Mouse (Mus musculus) A20 (cell line): ENCODE data around the gene Egflam.

Experiments used
- DNase-seq: peaks from one replicate; pipeline ENCODE4 v3.0.0-alpha.2; 2011; ENCODE audit warnings: low read depth, low spot score

The Egflam gene

GRCm38 (mm10) chr15:7187682-7188081, 210.5 kb downstream of the Egflam start:
- no peak for DNase-seq

DNA sequence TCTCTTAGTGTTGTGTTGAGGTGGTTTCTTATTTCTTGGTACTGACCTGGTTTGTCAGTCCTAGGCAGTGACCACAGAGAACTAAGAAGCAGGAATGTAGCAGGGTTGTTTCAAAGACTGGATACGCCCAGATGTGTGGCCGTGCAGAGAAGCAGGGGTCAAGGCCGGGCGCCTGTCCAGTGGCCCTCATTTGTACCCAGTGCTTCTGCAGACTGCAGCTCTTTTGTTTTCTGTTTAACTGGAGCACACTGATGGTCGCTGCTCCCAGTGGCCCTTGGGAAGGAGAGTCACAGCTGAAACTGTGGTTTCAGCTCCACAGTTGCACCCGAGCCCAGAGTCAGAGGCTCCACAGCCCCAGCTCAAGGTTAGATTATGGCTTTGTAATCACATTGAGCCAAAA, 217.6 kb downstream of the Egflam start:
- DNase-seq: no peak

- DNase-seq: no peak
These were observed 224.4 kb downstream of the Egflam start for GRCm38 (mm10) chr15:7173776-7174175.

DNA sequence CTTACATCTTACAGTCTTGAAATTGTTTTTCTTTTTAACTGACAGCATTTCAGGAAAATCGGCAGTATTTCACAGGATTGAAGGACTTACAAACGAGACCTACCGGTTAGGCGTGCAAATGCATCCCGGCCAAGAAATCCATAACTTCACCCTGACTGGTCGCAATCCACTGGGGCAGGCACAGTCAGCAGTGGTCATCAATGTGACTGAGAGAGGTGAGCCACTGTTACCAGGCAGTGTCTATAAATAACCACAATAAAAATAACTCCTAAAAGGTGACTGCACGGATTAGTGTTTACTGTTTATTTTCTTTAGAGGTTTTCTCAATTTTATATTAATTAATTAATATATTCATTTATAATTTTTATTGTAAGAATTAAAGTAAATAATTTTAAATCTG, 224.8 kb downstream of the Egflam start:
- no peak for DNase-seq

GRCm38 (mm10) chr15:7172875-7173274, 225.3 kb downstream of the Egflam start:
- no peak for DNase-seq

GRCm38 (mm10) chr15:7167906-7168532, 230.2 kb downstream of the Egflam start:
- no peak for DNase-seq

GRCm38 (mm10) chr15:7167238-7167905, 230.8 kb downstream of the Egflam start:
- no peak for DNase-seq

DNA sequence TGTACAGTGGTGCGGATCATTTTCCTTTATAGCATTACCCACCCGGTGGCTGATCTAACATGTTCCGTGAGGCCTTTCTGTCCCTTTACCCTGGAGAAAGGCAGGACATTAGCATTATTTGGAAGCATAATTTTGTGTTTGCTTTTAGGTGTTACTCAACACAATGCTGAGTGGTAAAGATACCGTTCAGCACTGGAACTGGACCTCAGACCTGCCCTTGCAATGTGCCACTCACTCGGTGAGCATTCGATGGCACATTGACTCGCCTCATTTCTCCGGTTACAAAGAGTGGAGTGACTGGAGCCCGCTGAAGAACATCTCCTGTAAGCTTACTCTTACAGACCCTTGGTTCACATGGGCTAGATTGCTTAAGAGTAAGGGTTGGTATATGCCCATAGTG, 231.5 kb downstream of the Egflam start:
- DNase-seq: no peak

GRCm38 (mm10) chr15:7163851-7164250, 234.3 kb downstream of the Egflam start:
- no peak for DNase-seq

DNA sequence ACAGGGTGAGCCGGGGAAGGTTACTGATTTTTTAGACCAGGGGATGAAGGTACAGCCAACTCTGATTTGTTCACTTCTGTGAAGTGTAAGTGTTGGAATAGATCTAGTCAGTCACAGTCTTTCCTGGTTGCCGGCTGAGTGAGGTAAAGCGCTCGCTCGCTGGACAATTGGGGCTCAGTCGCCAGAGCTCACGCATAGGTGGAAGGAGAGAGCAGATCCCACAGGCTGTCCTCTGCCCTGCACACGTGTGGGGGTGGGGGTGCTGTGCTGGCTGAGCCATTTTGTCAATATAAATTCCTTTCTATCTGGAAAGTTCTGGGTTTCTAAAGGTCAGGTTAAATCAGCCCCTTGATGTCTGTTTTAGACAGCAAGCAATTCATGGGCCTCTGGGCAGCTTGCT, 237.9 kb downstream of the Egflam start:
- DNase-seq: no peak

GRCm38 (mm10) chr15:7159869-7160268, 238.3 kb downstream of the Egflam start:
- no peak for DNase-seq

DNA sequence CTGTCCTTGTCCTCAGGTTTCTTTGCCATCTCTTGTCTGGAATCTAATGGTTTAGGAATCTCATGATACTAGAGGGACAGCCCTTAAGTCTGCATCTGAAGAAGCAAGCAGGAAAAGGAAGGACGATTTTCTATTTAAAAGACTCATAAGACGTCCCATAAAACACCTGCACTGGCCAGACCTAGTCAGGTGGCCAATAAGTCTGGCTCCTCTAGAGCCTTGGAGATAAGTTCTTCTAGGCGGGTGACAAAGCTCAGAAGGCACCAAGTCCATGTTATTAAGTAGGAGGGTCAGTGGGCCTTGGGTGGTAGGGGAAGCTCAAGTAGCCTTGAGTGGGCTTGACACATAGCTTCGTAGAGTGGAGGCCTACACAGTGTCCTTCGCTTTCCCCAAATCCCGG, 240.5 kb downstream of the Egflam start:
- no peak for DNase-seq
